Mouse (Mus musculus) stomach, embryonic 15.5 days (tissue): ENCODE measurements at regions not wholly inside any gene's neighbourhood (a gene's known extent, or its start where the extent isn't known, plus 50 kb on each side); places are given as distances from the start of the nearest gene placed in this dataset.
A peak's percentile ranks its signal among the peaks of the same experiment; 100 is the strongest.
"Not testable (repeated sequence)": the region's sequence is repeated elsewhere in the genome, so short reads cannot be mapped to it uniquely, and the experiment has no call there.

Experiments used
- ATAC-seq: fragments of 200-750 bp; cut with Nextera tagmentation; 2 replicates; pipeline ENCODE4 v1.8.0; 2017; ENCODE audit warnings: low read depth, moderate number of reproducible peaks, moderate TSS enrichment; ENCODE audit not compliant: insufficient read depth, low FRiP score
- H3K27ac ChIP-seq: fragments of 300-500 bp; sonication (generic); 2 replicates; pipeline ENCODE4 v1.5.1; 2015; ENCODE audit warnings: mild to moderate bottlenecking, inconsistent platforms
- H3K27me3 ChIP-seq: fragments of 300-500 bp; sonication (generic); replicated peaks from 2 replicates; pipeline ENCODE4 v1.6.1; 2015; ENCODE audit warnings: inconsistent platforms
- H3K36me3 ChIP-seq: fragments of 300-500 bp; sonication (generic); 2 replicates; pipeline ENCODE4 v1.6.1; 2015; ENCODE audit warnings: inconsistent platforms
- H3K4me1 ChIP-seq: fragments of 300-500 bp; sonication (generic); 2 replicates; pipeline ENCODE4 v1.6.1; 2015; ENCODE audit warnings: inconsistent platforms
- H3K4me2 ChIP-seq: fragments of 300-500 bp; sonication (generic); 2 replicates; pipeline ENCODE4 v1.6.1; 2015; ENCODE audit warnings: mild to moderate bottlenecking, inconsistent platforms
- H3K4me3 ChIP-seq: fragments of 300-500 bp; sonication (generic); replicated peaks from 2 replicates; pipeline ENCODE4 v1.5.1; 2015; ENCODE audit warnings: inconsistent platforms
- H3K9ac ChIP-seq: fragments of 300-500 bp; sonication (generic); 2 replicates; pipeline ENCODE4 v1.6.1; 2015; ENCODE audit warnings: inconsistent platforms
- H3K9me3 ChIP-seq: fragments of 300-500 bp; sonication (generic); 2 replicates; pipeline ENCODE4 v1.6.1; 2016; ENCODE audit warnings: inconsistent platforms
- WGBS: fragments of 180-500 bp; shearing (Covaris S2); methylation state at CpG from one replicate; pipeline ENCODE4 v1.1.7; 2015; 5-methylcytosine and 5-hydroxymethylcytosine counted together

DNA sequence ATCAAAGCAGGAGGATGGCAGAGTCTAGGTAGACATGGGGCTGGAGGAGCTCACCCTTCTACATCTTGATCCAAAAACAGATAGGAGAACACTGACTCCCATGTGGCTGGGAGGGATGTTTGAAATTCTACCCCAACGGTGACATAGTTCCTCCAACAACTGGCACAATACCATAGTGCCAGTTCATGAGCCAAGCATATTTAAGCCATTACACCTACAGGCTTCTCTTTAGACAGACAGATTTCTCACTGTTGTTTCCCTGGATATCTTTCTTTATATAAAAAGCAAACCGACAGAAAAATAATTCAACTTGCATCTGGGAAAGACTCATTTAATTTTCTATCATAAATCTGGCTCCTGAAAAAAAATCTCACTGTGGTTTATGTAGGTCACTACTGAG is 380.4 kb upstream of the Nectin3 start:
- no peaks in the 10 kb centered on the region for H3K9me3 ChIP-seq
- no peak overlapping the region for H3K9ac ChIP-seq
- no peak overlapping the region for H3K4me3 ChIP-seq
- ATAC-seq: no peak
- no peaks in the 10 kb centered on the region for H3K36me3 ChIP-seq
- no peaks in the 10 kb centered on the region for H3K4me1 ChIP-seq
- H3K27ac ChIP-seq: no peak overlapping the region
- no peak overlapping the region for H3K4me2 ChIP-seq
- 80% methylated on average over 2 of the region's 2 CpGs for WGBS
- no peaks in the 10 kb centered on the region for H3K27me3 ChIP-seq

DNA sequence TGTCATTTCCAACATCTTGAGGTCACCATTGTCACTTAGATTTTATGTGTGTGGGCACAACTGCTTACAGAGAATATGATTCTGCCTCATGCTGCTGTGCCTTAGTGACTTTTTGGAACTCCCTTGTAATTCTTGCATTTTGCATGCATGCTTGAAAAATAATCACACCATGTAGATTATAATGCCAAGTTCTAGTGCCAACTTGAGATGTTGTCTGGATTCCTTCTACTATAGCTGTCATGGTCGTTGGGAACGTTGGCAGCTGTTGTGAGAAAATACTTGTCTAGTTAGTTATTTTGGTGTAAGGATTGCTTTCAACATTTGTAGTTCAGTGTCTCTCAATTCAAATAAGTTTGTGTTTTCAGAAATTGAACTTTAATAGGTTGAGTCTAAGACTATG is 365.6 kb upstream of the Nectin3 start:
- H3K27me3 ChIP-seq: no peaks in the 10 kb centered on the region
- H3K4me3 ChIP-seq: no peak overlapping the region
- no peaks in the 10 kb centered on the region for H3K4me1 ChIP-seq
- WGBS: 82% methylated on average over 2 of the region's 2 CpGs
- no peak overlapping the region for H3K4me2 ChIP-seq
- H3K9ac ChIP-seq: no peak overlapping the region
- no peaks in the 10 kb centered on the region for H3K36me3 ChIP-seq
- ATAC-seq: no peak
- H3K27ac ChIP-seq: no peak overlapping the region
- H3K9me3 ChIP-seq: no peaks in the 10 kb centered on the region

DNA sequence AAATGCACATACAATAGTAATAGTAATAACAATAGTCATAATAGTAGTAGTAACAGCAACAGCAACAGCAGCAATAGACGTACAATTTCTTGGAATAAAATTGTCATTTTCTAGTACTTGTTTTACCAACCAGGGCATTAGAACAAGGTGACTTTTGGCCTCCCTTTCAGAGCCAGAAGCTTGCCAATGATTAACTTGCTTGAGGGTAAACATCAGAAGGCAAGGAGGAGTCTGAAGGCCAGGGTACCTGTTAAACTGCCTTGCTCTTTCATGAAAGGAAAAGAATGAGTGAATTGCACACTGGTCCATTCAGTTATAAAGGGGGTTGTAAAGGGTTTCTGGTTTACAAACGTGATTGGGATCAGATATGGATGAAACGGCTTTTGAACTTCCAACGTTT is 351.2 kb upstream of the Nectin3 start:
- ATAC-seq: peak; percentile 88
- no peak overlapping the region for H3K9ac ChIP-seq
- H3K27ac ChIP-seq: no peak overlapping the region
- no peaks in the 10 kb centered on the region for H3K9me3 ChIP-seq
- no peak overlapping the region for H3K4me3 ChIP-seq
- no peaks in the 10 kb centered on the region for H3K36me3 ChIP-seq
- WGBS: 61% methylated on average over 4 of the region's 4 CpGs
- no peaks in the 10 kb centered on the region for H3K27me3 ChIP-seq
- no peaks in the 10 kb centered on the region for H3K4me1 ChIP-seq
- H3K4me2 ChIP-seq: no peak overlapping the region

DNA sequence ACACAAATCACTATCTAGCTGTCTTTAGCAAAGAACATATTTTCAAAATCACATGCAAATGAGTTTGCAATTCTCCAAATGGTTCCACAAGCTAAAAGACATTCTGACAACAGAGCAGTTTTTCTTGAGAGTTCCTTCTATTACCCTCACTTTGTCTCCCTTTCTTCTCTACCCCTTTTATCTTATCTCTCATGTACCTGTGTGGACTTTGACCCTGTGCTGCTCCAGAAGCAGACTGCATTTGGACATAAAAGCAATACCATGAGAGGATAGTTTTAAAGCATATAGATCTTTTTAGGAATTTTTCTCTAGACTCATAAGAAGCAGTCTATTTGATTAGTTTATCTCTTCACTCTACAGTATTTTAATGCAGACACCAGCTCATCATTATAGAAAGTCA is 350.4 kb upstream of the Nectin3 start:
- Histone ChIP-seq H3K27me3 (no peaks in the 10 kb centered on the region), H3K27ac (no peak overlapping the region), H3K36me3 (no peaks in the 10 kb centered on the region), H3K4me3 (no peak overlapping the region), H3K4me2 (no peak overlapping the region), H3K9me3 (no peaks in the 10 kb centered on the region), H3K4me1 (no peaks in the 10 kb centered on the region), H3K9ac (no peak overlapping the region)
- ATAC-seq: no peak

DNA sequence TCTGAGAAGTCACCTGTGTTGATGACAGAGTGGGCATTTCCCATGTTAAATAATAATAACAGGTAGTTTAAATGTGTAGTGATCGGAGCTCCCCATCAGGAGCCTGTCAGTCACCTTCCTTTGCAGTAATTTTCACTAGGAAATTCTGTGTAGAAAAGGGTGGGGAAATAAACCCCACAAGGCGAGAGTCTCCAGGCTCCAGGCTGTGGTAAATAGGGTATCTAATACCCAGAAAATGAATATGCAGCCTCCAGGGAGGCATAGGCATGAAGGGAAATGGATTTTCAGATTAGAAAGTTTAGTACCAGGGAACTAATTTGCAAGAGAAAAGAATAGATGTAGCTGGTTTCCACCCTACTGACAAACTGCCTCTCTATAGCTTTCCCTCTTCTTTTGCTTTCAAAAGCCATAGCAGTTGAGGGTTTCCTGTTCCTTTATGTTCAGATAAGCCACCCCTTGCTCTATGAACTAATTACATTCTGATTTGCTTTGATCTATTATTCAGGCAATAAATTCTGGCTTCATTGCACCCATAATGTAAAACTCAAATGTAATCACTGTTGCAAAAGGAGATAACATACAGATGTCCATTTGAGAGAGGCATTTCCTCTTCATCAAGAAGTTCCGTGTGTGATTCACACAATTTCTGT is 349.5 kb upstream of the Nectin3 start:
- 68% methylated on average over 3 of the region's 3 CpGs for WGBS

DNA sequence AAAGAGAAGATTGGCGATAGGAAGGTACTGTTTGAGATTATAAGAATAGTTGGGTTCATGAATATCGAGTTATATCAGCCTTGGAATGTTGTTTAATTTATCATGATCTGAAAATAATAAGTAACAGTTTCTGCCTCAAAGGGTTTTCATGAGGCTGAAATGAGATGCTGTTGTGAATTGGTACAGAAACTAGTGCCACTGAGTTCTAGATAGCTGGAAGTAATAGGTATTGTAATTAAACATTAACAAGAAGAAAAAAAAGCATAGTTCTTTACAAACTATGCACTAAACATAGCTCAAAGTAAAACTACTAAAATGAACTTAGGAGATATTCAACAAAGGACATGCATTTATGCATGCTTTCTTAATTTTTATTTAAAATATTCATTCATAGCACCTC is 342.9 kb upstream of the Nectin3 start:
- Histone ChIP-seq H3K4me1 (no peaks in the 10 kb centered on the region), H3K4me3 (no peak overlapping the region), H3K27me3 (no peaks in the 10 kb centered on the region), H3K9ac (no peak overlapping the region), H3K36me3 (no peaks in the 10 kb centered on the region), H3K4me2 (no peak overlapping the region), H3K9me3 (no peaks in the 10 kb centered on the region), H3K27ac (no peak overlapping the region)
- 62% methylated on average over 2 of the region's 2 CpGs for WGBS
- ATAC-seq: no peak

More for the DNA sequence above, 349.5 kb upstream of the Nectin3 start:
- Histone ChIP-seq H3K36me3 (no peaks in the 10 kb centered on the region), H3K27ac (no peak overlapping the region), H3K9me3 (no peaks in the 10 kb centered on the region), H3K4me2 (no peak overlapping the region), H3K4me1 (no peaks in the 10 kb centered on the region), H3K4me3 (no peak overlapping the region), H3K27me3 (no peaks in the 10 kb centered on the region), H3K9ac (no peak overlapping the region)
- ATAC-seq: no peak

DNA sequence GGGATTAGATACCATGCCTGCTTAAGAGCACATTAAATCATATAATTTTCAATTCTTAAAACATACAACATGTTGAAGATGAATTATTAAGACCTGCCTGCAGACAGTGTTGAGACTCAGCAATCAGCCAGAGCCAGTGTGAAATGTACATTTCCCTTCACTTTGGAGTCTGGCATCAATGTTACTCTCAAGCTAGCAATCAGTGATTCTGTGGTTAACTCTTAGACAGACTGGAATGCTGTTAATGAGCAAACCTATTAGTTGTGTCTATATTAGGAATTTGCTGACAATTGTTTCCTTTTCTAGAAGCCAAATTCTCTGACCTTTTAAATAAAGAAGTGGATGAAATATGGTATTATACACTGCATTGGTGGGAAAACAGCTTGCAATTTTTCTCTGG is 342.4 kb upstream of the Nectin3 start:
- H3K4me2 ChIP-seq: no peak overlapping the region
- H3K9ac ChIP-seq: no peak overlapping the region
- no peak overlapping the region for H3K4me3 ChIP-seq
- no peaks in the 10 kb centered on the region for H3K9me3 ChIP-seq
- no peaks in the 10 kb centered on the region for H3K27me3 ChIP-seq
- no peak for ATAC-seq
- H3K27ac ChIP-seq: no peak overlapping the region
- no peaks in the 10 kb centered on the region for H3K4me1 ChIP-seq
- H3K36me3 ChIP-seq: no peaks in the 10 kb centered on the region

DNA sequence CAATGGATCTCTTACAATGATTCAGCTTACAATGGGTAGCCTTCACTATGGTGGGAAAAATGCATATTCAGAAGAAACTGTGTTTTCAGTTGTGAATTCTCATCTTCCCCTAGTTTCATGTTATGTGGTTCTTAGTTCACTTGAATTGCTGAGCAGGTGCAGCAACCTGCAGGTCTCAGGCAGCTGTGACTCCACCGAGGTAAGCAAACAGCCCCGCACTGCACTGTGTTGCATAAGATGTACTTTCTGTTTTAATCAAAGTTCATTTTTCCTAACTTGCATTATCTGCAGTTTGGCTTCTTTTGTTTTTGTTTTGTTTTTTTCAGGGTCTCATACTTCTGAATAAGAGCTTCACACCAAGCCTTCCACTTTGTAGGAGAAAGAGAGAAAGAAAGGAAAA is 326.8 kb upstream of the Nectin3 start:
- ATAC-seq: no peak
- no peaks in the 10 kb centered on the region for H3K27me3 ChIP-seq
- no peak overlapping the region for H3K4me2 ChIP-seq
- H3K9ac ChIP-seq: no peak overlapping the region
- no peaks in the 10 kb centered on the region for H3K36me3 ChIP-seq
- WGBS: 77% methylated on average over 2 of the region's 2 CpGs
- no peaks in the 10 kb centered on the region for H3K9me3 ChIP-seq
- no peak overlapping the region for H3K27ac ChIP-seq
- no peaks in the 10 kb centered on the region for H3K4me1 ChIP-seq
- H3K4me3 ChIP-seq: no peak overlapping the region

DNA sequence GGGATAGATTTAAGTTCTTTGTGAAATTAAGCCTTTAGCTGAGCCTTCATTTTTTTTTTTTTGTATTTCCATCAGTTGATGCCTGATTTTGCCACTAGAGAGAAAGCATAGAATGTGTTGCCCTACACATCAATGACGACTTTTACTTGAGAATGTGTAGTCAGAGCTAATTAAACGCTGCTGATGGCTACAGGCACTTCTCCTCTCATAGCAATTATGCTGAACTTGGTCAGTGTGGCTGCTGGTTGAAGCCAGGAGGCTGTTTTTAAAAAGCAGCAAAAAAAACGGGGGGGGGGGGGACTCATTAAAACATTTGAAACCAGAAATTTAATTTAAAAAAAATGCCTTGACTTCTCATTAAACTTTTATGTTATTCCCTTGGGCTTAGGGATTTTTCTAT is 324.4 kb upstream of the Nectin3 start:
- Histone ChIP-seq H3K27me3 (no peaks in the 10 kb centered on the region), H3K9ac (no peak overlapping the region), H3K27ac (no peak overlapping the region), H3K9me3 (no peaks in the 10 kb centered on the region), H3K36me3 (no peaks in the 10 kb centered on the region), H3K4me1 (no peaks in the 10 kb centered on the region), H3K4me3 (no peak overlapping the region), H3K4me2 (no peak overlapping the region)
- ATAC-seq: no peak
- WGBS: 57% methylated on average over 3 of the region's 3 CpGs

DNA sequence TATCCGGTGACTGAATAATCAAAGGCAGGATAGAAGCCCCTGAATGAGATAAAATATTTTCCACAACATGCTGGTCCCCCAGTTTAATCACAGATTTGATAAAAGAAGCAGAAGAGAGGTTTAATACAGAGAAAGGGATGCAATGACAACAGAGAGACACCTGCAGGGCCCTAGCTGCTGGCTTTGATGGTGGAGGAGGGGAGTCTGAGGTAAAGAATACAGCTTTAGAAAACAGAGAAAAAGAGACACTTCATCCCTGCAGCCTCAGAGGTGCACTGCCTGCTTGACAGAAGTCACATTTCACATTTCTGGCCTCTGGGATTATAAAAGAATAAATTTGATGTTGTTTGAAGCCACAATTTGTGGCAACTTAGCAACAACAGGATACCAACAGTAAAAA is 319.9 kb upstream of the Nectin3 start:
- Histone ChIP-seq H3K27me3 (no peaks in the 10 kb centered on the region), H3K36me3 (no peaks in the 10 kb centered on the region), H3K9ac (no peak overlapping the region), H3K9me3 (no peaks in the 10 kb centered on the region), H3K27ac (no peak overlapping the region), H3K4me2 (no peak overlapping the region), H3K4me3 (no peak overlapping the region), H3K4me1 (no peaks in the 10 kb centered on the region)
- ATAC-seq: no peak
- WGBS: 79% methylated on average over 1 of the region's 1 CpGs

DNA sequence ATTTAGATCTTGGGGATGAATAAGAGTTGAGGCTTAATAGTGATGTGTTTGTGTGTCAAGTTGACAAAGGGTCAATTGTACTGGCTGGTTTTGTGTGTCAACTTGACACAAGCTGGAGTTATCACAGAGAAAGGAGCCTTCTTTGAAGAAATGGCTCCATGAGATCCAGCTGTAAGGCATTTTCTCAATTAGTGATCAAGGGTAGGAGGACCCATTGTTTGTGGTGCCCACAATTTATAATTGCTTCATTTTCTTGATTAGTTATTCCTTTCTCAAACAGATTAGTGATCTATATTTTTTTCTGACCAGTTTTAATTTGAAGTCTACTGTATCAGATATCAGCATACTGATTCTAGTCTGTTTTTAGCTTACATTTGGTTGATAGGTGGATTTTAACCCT is 313.5 kb upstream of the Nectin3 start:
- H3K4me2 ChIP-seq, H3K27me3 ChIP-seq, ATAC-seq, H3K9ac ChIP-seq, H3K4me1 ChIP-seq, H3K4me3 ChIP-seq, H3K9me3 ChIP-seq, H3K36me3 ChIP-seq, H3K27ac ChIP-seq: not testable (repeated sequence)

DNA sequence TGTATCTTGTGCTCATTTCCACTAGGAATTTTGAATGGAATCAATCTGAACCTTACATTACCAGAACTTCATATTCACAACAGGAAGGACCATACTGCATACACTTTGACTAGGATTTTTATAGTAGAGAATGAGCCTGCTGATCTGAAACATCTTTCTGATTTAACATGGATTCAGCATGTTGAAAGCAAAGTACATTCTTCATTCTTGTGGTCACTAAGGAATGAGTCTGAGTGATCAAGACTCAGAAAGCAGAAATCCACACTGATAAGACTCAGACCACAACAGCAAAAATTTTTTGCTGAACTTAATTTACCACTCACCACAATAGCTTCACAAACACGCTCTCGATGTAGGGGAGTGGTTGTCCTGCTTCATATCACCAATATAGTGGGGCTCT is 309.2 kb upstream of the Nectin3 start:
- ATAC-seq: no peak
- 95% methylated on average over 2 of the region's 2 CpGs for whole genome bisulfite sequencing

DNA sequence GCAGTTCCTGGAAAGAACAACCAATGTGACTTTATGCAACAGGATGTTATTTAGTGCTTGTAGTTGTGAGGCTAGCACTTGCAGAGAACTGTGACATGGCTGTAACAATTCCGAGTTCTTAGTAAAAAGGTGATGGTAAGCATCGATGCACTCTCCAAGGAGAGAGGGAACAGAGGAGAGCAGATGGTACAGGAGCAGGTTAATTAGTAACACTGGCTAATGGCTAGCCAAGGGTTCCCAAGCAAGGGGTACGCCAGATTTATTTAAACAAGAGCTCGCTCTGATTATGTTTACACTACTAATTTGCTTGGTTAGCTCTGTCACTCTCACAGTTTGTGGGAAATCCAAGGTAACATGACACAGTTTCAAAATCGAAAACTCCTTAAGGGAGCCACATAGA is 278.0 kb upstream of the Nectin3 start:
- Histone ChIP-seq H3K4me2 (no peak overlapping the region), H3K27ac (no peak overlapping the region), H3K4me3 (no peak overlapping the region), H3K36me3 (no peaks in the 10 kb centered on the region), H3K4me1 (no peaks in the 10 kb centered on the region), H3K9ac (no peak overlapping the region), H3K27me3 (no peaks in the 10 kb centered on the region), H3K9me3 (no peaks in the 10 kb centered on the region)
- peak; percentile 47; the same call in 1 of the 2 replicates for ATAC-seq
- 37% methylated on average over 5 of the region's 5 CpGs for WGBS

More for the DNA sequence above, 309.2 kb upstream of the Nectin3 start:
- no peak overlapping the region for H3K9ac ChIP-seq
- no peaks in the 10 kb centered on the region for H3K4me1 ChIP-seq
- H3K27ac ChIP-seq: no peak overlapping the region
- H3K36me3 ChIP-seq: no peaks in the 10 kb centered on the region
- H3K27me3 ChIP-seq: no peaks in the 10 kb centered on the region
- no peak overlapping the region for H3K4me3 ChIP-seq
- no peak overlapping the region for H3K4me2 ChIP-seq
- H3K9me3 ChIP-seq: no peaks in the 10 kb centered on the region
